14 mouse cellular contexts compared by ENCODE assay signal in the genomic region with DNA sequence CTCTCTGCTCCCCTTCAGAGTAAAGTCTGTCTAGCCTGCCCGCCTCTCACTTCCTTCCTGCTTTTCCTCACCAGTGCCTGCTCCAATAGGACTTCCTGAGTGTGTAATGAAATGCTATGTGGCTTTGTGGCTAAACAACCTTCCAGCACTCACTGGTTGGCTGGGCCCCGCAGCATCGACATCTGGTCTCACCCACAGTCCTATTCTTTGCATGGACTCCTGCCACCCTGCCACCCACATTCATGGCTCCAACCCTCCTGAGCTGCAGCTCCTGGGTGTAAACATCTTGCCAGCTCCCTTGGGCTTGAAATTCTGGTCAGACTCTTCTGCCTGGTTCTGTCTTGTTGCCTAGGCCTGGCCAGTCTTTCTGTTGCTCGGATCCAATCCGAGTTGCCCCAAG. TPM values are rescaled to one million over a fixed set of nuclear protein-coding genes. Genes with fewer than 3 reads are reported as not detected.
DNase-seq lines count a peak whose midpoint lies in the region; ATAC-seq lines count a peak whose summit lies in the region.
"Had no signal": no experiment of that assay in that cellular context is flagged by ENCODE, and none has a peak within 500 bp of the region (broad histone marks: within the 10 kb centered on the region; RNA-seq: fewer than 3 reads in every experiment).

No protein-coding gene starts in this region.

- no peaks in the 10 kb centered on the region for H3K9me3 ChIP-seq in kidney, embryonic 16.5 days (ENCODE audit: low read length)
- H3K9me3 ChIP-seq: forebrain, embryonic 12.5 days; heart, embryonic 12.5 days; midbrain, embryonic 15.5 days had no signal

- H3K4me1 ChIP-seq in kidney, embryonic 16.5 days (ENCODE audit: insufficient read depth, low read length), result no peaks in the 10 kb centered on the region
- H3K4me1 ChIP-seq: forebrain, embryonic 12.5 days; heart, embryonic 12.5 days had no signal

- intact Hi-C loops in left cerebral cortex, postnatal 4 days (cut with DNase I), result no loop called here

- no peaks in the 10 kb centered on the region for H3K36me3 ChIP-seq in kidney, embryonic 16.5 days (ENCODE audit: insufficient read depth, low read length)
- H3K36me3 ChIP-seq: forebrain, embryonic 12.5 days; heart, embryonic 12.5 days; midbrain, embryonic 15.5 days had no signal

- no peaks in the 10 kb centered on the region for H3K27me3 ChIP-seq in kidney, embryonic 16.5 days (ENCODE audit: insufficient read depth, low read length)
- H3K27me3 ChIP-seq: forebrain, embryonic 12.5 days; heart, embryonic 12.5 days; midbrain, embryonic 15.5 days had no signal

- H3K27ac ChIP-seq in kidney, embryonic 16.5 days (ENCODE audit: low read length), result no peak overlapping the region
- H3K27ac ChIP-seq: forebrain, embryonic 12.5 days; midbrain, embryonic 15.5 days had no signal

- H3K4me3 ChIP-seq in kidney, embryonic 16.5 days (ENCODE audit: low read length), result no peak overlapping the region
- H3K4me3 ChIP-seq: forebrain, embryonic 12.5 days; heart, embryonic 12.5 days; midbrain, embryonic 15.5 days had no signal

- peak; percentile 78 for DNase-seq in left cerebral cortex, adult 11 months (ENCODE audit: low spot score)
- no peak for DNase-seq in left cerebral cortex, postnatal 4 days
- DNase-seq in frontal cortex, postnatal 36 days (ENCODE audit: low spot score in 2 of 2), result peak; percentile 87 to 92
- DNase-seq in left cerebral cortex, adult 8-10 months (ENCODE audit: low spot score in 2 of 2), result peak; percentile 56 to 95
- peak; percentile 84 to 90 for DNase-seq in right cerebral cortex, postnatal 36 days (ENCODE audit: low spot score in 2 of 2)
- DNase-seq in urinary bladder, postnatal 36 days (ENCODE audit: low spot score in 2 of 2), result no peak
- DNase-seq in cerebellum, adult 18-20 months, result no peak
- DNase-seq: cerebellum, postnatal 25 days; lung, embryonic 14.5 days had no signal

- 76% methylated on average over 5 of the region's 5 CpGs for WGBS in kidney, embryonic 16.5 days

- ATAC-seq in kidney, embryonic 16.5 days (ENCODE audit: low FRiP score, low TSS enrichment), result no peak
- ATAC-seq: hindbrain, embryonic 16.5 days; midbrain, embryonic 15.5 days had no signal

- H3K4me2 ChIP-seq in kidney, embryonic 16.5 days (replicated peaks; ENCODE audit: low read depth, low read length), result no peak overlapping the region
- H3K4me2 ChIP-seq: forebrain, embryonic 12.5 days; heart, embryonic 12.5 days; lung, embryonic 14.5 days; midbrain, embryonic 15.5 days had no signal

- H3K9ac ChIP-seq in kidney, embryonic 16.5 days (replicated peaks; ENCODE audit: low read length), result no peak overlapping the region
- H3K9ac ChIP-seq: forebrain, embryonic 12.5 days; heart, embryonic 12.5 days; lung, embryonic 14.5 days; midbrain, embryonic 15.5 days had no signal

RNA-seq across cellular contexts. Expression of gene Prkag2, which starts 15.6 kb away (rescaled TPM):
- 100 to 1,000 TPM; 162 to 172 TPM for total RNA-seq in left cerebral cortex, postnatal 4 days (2021)
- 100 to 1,000 TPM; 108 to 122 (median 112) TPM for total RNA-seq in left cerebral cortex, adult 8-10 months (2022)
- polyA plus RNA-seq in kidney, embryonic 16.5 days (2015; fragmentation: Nextera tagmentation; extraction: Ambion mirVana), result 43.4 and 45.9 TPM in 2 replicates

Comparison
In these comparisons a context has a peak if more than half of its experiments do, and no peak if none do; other contexts are left out.
1. DNase-seq: peak in left cerebral cortex, adult 11 months (single experiment), frontal cortex, postnatal 36 days (2 of 2), left cerebral cortex, adult 8-10 months (2 of 2) and right cerebral cortex, postnatal 36 days (2 of 2); none in left cerebral cortex, postnatal 4 days (single experiment), urinary bladder, postnatal 36 days (0 of 2) and cerebellum, adult 18-20 months (0 of 2).